Mouse (Mus musculus): ENCODE results near the gene Gtse1. TPM values are rescaled to one million over a fixed set of nuclear protein-coding genes. Genes with fewer than 3 reads are reported as not detected.
A peak's percentile ranks its signal among the peaks of the same experiment; 100 is the strongest.

The Gtse1 gene
- polyA plus RNA-seq, 1 experiment: 2.0 TPM

GRCm38 (mm10) chr15:85893871-85894270 lies 34.3 kb downstream of the Gtse1 start:
- WGBS: 83% methylated on average over 7 of the region's 7 CpGs
- DNase-seq: no peak

GRCm38 (mm10) chr15:85896284-85896683 lies 36.7 kb downstream of the Gtse1 start:
- TF ChIP-seq CTCF (IDR thresholded peaks at IDR 0.05; ENCODE audit: insufficient read depth, low read length): peak; percentile 98
- no peak for TF ChIP-seq POLR2A (IDR thresholded peaks at IDR 0.05; ENCODE audit: borderline replicate concordance, extremely low read depth, low read depth, low read length)
- H3K4me1 ChIP-seq (ENCODE audit: control insufficient read depth, insufficient read depth, low read length): no peaks in the 10 kb centered on the region
- peak; percentile 82 for DNase-seq
- no peak overlapping the region for H3K4me3 ChIP-seq (replicated peaks; ENCODE audit: extremely low read depth, low read depth, low read length)
- 21% methylated on average over 8 of the region's 8 CpGs for WGBS

More at GRCm38 (mm10) chr15:85893871-85894270, 34.3 kb downstream of the Gtse1 start:
- TF ChIP-seq CTCF (IDR thresholded peaks at IDR 0.05; ENCODE audit: insufficient read depth, low read length) (no peak), POLR2A (IDR thresholded peaks at IDR 0.05; ENCODE audit: borderline replicate concordance, extremely low read depth, low read depth, low read length) (no peak)
- H3K4me3 ChIP-seq (replicated peaks; ENCODE audit: extremely low read depth, low read depth, low read length): no peak overlapping the region
- no peaks in the 10 kb centered on the region for H3K4me1 ChIP-seq (ENCODE audit: control insufficient read depth, insufficient read depth, low read length)

GRCm38 (mm10) chr15:85897113-85897512 lies 37.6 kb downstream of the Gtse1 start:
- no peak for TF ChIP-seq CTCF (IDR thresholded peaks at IDR 0.05; ENCODE audit: insufficient read depth, low read length)
- no peak for TF ChIP-seq POLR2A (IDR thresholded peaks at IDR 0.05; ENCODE audit: borderline replicate concordance, extremely low read depth, low read depth, low read length)
- no peak for DNase-seq
- 78% methylated on average over 10 of the region's 10 CpGs for WGBS
- no peaks in the 10 kb centered on the region for H3K4me1 ChIP-seq (ENCODE audit: control insufficient read depth, insufficient read depth, low read length)
- no peak overlapping the region for H3K4me3 ChIP-seq (replicated peaks; ENCODE audit: extremely low read depth, low read depth, low read length)

GRCm38 (mm10) chr15:85899396-85899795 lies 39.9 kb downstream of the Gtse1 start:
- Histone ChIP-seq H3K4me3 (replicated peaks; ENCODE audit: extremely low read depth, low read depth, low read length) (no peak overlapping the region), H3K4me1 (ENCODE audit: control insufficient read depth, insufficient read depth, low read length) (no peaks in the 10 kb centered on the region)
- 50% methylated on average over 5 of the region's 6 CpGs for WGBS
- no peak for DNase-seq
- TF ChIP-seq POLR2A (IDR thresholded peaks at IDR 0.05; ENCODE audit: borderline replicate concordance, extremely low read depth, low read depth, low read length): no peak
- no peak for TF ChIP-seq CTCF (IDR thresholded peaks at IDR 0.05; ENCODE audit: insufficient read depth, low read length)

- H3K4me1 ChIP-seq (ENCODE audit: control insufficient read depth, insufficient read depth, low read length): no peaks in the 10 kb centered on the region
These were observed 40.8 kb downstream of the Gtse1 start for GRCm38 (mm10) chr15:85900318-85900717.

GRCm38 (mm10) chr15:85900801-85901200 lies 41.3 kb downstream of the Gtse1 start:
- no peak for DNase-seq
- TF ChIP-seq POLR2A (IDR thresholded peaks at IDR 0.05; ENCODE audit: borderline replicate concordance, extremely low read depth, low read depth, low read length) (no peak), CTCF (IDR thresholded peaks at IDR 0.05; ENCODE audit: insufficient read depth, low read length) (no peak)
- Histone ChIP-seq H3K4me3 (replicated peaks; ENCODE audit: extremely low read depth, low read depth, low read length) (no peak overlapping the region), H3K4me1 (ENCODE audit: control insufficient read depth, insufficient read depth, low read length) (no peaks in the 10 kb centered on the region)
- 77% methylated on average over 12 of the region's 12 CpGs for WGBS

More at GRCm38 (mm10) chr15:85900318-85900717, 40.8 kb downstream of the Gtse1 start:
- no peak overlapping the region for H3K4me3 ChIP-seq (replicated peaks; ENCODE audit: extremely low read depth, low read depth, low read length)
- TF ChIP-seq CTCF (IDR thresholded peaks at IDR 0.05; ENCODE audit: insufficient read depth, low read length) (no peak), POLR2A (IDR thresholded peaks at IDR 0.05; ENCODE audit: borderline replicate concordance, extremely low read depth, low read depth, low read length) (no peak)
- WGBS: 84% methylated on average over 8 of the region's 8 CpGs
- no peak for DNase-seq

- no peaks in the 10 kb centered on the region for H3K4me1 ChIP-seq (ENCODE audit: control insufficient read depth, insufficient read depth, low read length)
- 74% methylated on average over 10 of the region's 10 CpGs for WGBS
These were observed 43.0 kb downstream of the Gtse1 start for GRCm38 (mm10) chr15:85902505-85902904.

GRCm38 (mm10) chr15:85903826-85904225 lies 44.3 kb downstream of the Gtse1 start:
- TF ChIP-seq CTCF (IDR thresholded peaks at IDR 0.05; ENCODE audit: insufficient read depth, low read length) (peak; percentile 42; the same call in 1 of the 2 replicates), POLR2A (IDR thresholded peaks at IDR 0.05; ENCODE audit: borderline replicate concordance, extremely low read depth, low read depth, low read length) (no peak)
- Histone ChIP-seq H3K4me3 (replicated peaks; ENCODE audit: extremely low read depth, low read depth, low read length) (no peak overlapping the region), H3K4me1 (ENCODE audit: control insufficient read depth, insufficient read depth, low read length) (no peaks in the 10 kb centered on the region)
- DNase-seq: no peak
- 62% methylated on average over 8 of the region's 8 CpGs for WGBS

More at GRCm38 (mm10) chr15:85902505-85902904, 43.0 kb downstream of the Gtse1 start:
- DNase-seq: no peak
- no peak overlapping the region for H3K4me3 ChIP-seq (replicated peaks; ENCODE audit: extremely low read depth, low read depth, low read length)
- no peak for TF ChIP-seq CTCF (IDR thresholded peaks at IDR 0.05; ENCODE audit: insufficient read depth, low read length)
- no peak for TF ChIP-seq POLR2A (IDR thresholded peaks at IDR 0.05; ENCODE audit: borderline replicate concordance, extremely low read depth, low read depth, low read length)

GRCm38 (mm10) chr15:85908660-85909491 lies 49.3 kb downstream of the Gtse1 start:
- H3K4me1 ChIP-seq (ENCODE audit: control insufficient read depth, insufficient read depth, low read length): no peaks in the 10 kb centered on the region
- no peak for DNase-seq
- H3K4me3 ChIP-seq (replicated peaks; ENCODE audit: extremely low read depth, low read depth, low read length): no peak overlapping the region
- 80% methylated on average over 7 of the region's 7 CpGs for WGBS
- TF ChIP-seq CTCF (IDR thresholded peaks at IDR 0.05; ENCODE audit: insufficient read depth, low read length) (no peak), POLR2A (IDR thresholded peaks at IDR 0.05; ENCODE audit: borderline replicate concordance, extremely low read depth, low read depth, low read length) (no peak)

- 76% methylated on average over 3 of the region's 3 CpGs for WGBS
- no peaks in the 10 kb centered on the region for H3K4me1 ChIP-seq (ENCODE audit: control insufficient read depth, insufficient read depth, low read length)
- DNase-seq: no peak
These were observed 49.9 kb downstream of the Gtse1 start for GRCm38 (mm10) chr15:85909492-85909829.

More at GRCm38 (mm10) chr15:85909492-85909829, 49.9 kb downstream of the Gtse1 start:
- no peak overlapping the region for H3K4me3 ChIP-seq (replicated peaks; ENCODE audit: extremely low read depth, low read depth, low read length)
- no peak for TF ChIP-seq CTCF (IDR thresholded peaks at IDR 0.05; ENCODE audit: insufficient read depth, low read length)

Data from lung, adult 2 months (tissue).